Mouse (Mus musculus) stomach, postnatal 0 days (tissue): Measurements from ENCODE around the gene Pcp4l1. TPM values are rescaled to one million over a fixed set of nuclear protein-coding genes. Genes with fewer than 3 reads are reported as not detected.

Experiments used
- ATAC-seq: fragments of 200-750 bp; cut with Nextera tagmentation; 2 replicates; pipeline ENCODE4 v1.8.0; 2017; ENCODE audit not compliant: low FRiP score, low TSS enrichment
- DNase-seq: peaks from one replicate; pipeline ENCODE4 v3.0.0-alpha.2; 2016; ENCODE audit warnings: low spot score
- H3K27ac ChIP-seq: fragments of 300-500 bp; sonication (generic); replicated peaks from 2 replicates; pipeline ENCODE4 v1.5.1; 2014; ENCODE audit warnings: mild to moderate bottlenecking, control low read depth
- H3K27me3 ChIP-seq: fragments of 300-500 bp; sonication (generic); 2 replicates; pipeline ENCODE4 v1.6.1; 2014; ENCODE audit warnings: low read length; ENCODE audit not compliant: control insufficient read depth, insufficient read depth
- H3K36me3 ChIP-seq: fragments of 300-500 bp; sonication (generic); 2 replicates; pipeline ENCODE4 v1.6.1; 2014; ENCODE audit warnings: low read length, mixed read lengths; ENCODE audit not compliant: control insufficient read depth, insufficient read depth
- H3K4me1 ChIP-seq: fragments of 300-500 bp; sonication (generic); replicated peaks from 2 replicates; pipeline ENCODE4 v1.6.1; 2014; ENCODE audit warnings: antibody characterized with exemption; ENCODE audit not compliant: control insufficient read depth, insufficient read depth
- H3K4me2 ChIP-seq: fragments of 300-500 bp; sonication (generic); replicated peaks from 2 replicates; pipeline ENCODE4 v1.6.1; 2014; ENCODE audit warnings: low read depth, mild to moderate bottlenecking, control low read depth, moderate library complexity
- H3K4me3 ChIP-seq: fragments of 300-500 bp; sonication (generic); 2 replicates; pipeline ENCODE4 v1.5.1; 2014; ENCODE audit warnings: low read depth, low read length, control low read depth
- H3K9ac ChIP-seq: fragments of 300-500 bp; sonication (generic); 2 replicates; pipeline ENCODE4 v1.6.1; 2014; ENCODE audit warnings: mild to moderate bottlenecking, low read length, control low read depth, mixed read lengths
- H3K9me3 ChIP-seq: fragments of 300-500 bp; sonication (generic); 2 replicates; pipeline ENCODE4 v1.6.1; 2016; ENCODE audit warnings: low read length; ENCODE audit not compliant: control insufficient read depth
- CTCF ChIP-seq: IDR thresholded peaks from 2 replicates; pipeline ENCODE4 v1.5.1; 2016; ENCODE audit warnings: antibody characterized with exemption, low read depth, mild to moderate bottlenecking, moderate library complexity
- EP300 ChIP-seq: optimal IDR thresholded peaks from 2 replicates; pipeline ENCODE3; 2016; ENCODE audit warnings: antibody characterized with exemption
- WGBS: fragments of 180-500 bp; shearing (Covaris S2); extraction: QIAGEN DNeasy Blood & Tissue Kit; methylation state at CpG from one replicate; pipeline ENCODE4 v1.1.7; 2014; 5-methylcytosine and 5-hydroxymethylcytosine counted together
- polyA plus RNA-seq: library from polyadenylated mRNA; unstranded; fragments of >200 nt; fragmentation: Nextera tagmentation; extraction: Ambion mirVana; gene quantifications from 2 replicates; pipeline ENCODE4 v1.2.1, GENCODE M21; 2015

Pcp4l1 gene
- polyA plus RNA-seq, 1 experiment from 2014 or later: 42.2 TPM

GRCm38 (mm10) chr1:171130971-171131370, 65.1 kb downstream of the Pcp4l1 start:
- 69% methylated on average over 1 of the region's 1 CpGs for WGBS
- Histone ChIP-seq H3K9me3 (no peaks in the 10 kb centered on the region), H3K4me3 (no peak overlapping the region), H3K27ac (no peak overlapping the region), H3K9ac (no peak overlapping the region), H3K27me3 (no peaks in the 10 kb centered on the region), H3K36me3 (peaks cover 37% of the 10 kb centered on the region; the same call in 1 of the 2 replicates), H3K4me1 (no peaks in the 10 kb centered on the region), H3K4me2 (no peak overlapping the region)
- TF ChIP-seq CTCF (no peak), EP300 (no peak)
- ATAC-seq (no peak), DNase-seq (no peak)

- 66% methylated on average over 7 of the region's 7 CpGs for WGBS
- Histone ChIP-seq H3K4me3 (no peak overlapping the region), H3K4me2 (no peak overlapping the region), H3K27me3 (no peaks in the 10 kb centered on the region), H3K9me3 (no peaks in the 10 kb centered on the region), H3K36me3 (peaks cover 27% of the 10 kb centered on the region; the same call in 1 of the 2 replicates), H3K27ac (no peak overlapping the region), H3K4me1 (no peaks in the 10 kb centered on the region), H3K9ac (no peak overlapping the region)
- ATAC-seq (no peak; the same call in 1 of the 2 replicates), DNase-seq (no peak)
- TF ChIP-seq EP300 (no peak), CTCF (peak; percentile 35)
Measured at GRCm38 (mm10) chr1:171129251-171129650, 66.8 kb downstream of the Pcp4l1 start.

- no peaks in the 10 kb centered on the region for H3K4me1 ChIP-seq
- no peak for TF ChIP-seq EP300
- no peak for TF ChIP-seq CTCF
Measured at GRCm38 (mm10) chr1:171124398-171124797, 71.7 kb downstream of the Pcp4l1 start.

More at GRCm38 (mm10) chr1:171124398-171124797, 71.7 kb downstream of the Pcp4l1 start:
- no peaks in the 10 kb centered on the region for H3K9me3 ChIP-seq
- WGBS: 62% methylated on average over 5 of the region's 5 CpGs
- ATAC-seq (no peak), DNase-seq (no peak)
- no peak overlapping the region for H3K9ac ChIP-seq
- H3K27ac ChIP-seq: no peak overlapping the region
- H3K36me3 ChIP-seq: peaks cover 11% of the 10 kb centered on the region; the same call in 1 of the 2 replicates
- H3K27me3 ChIP-seq: no peaks in the 10 kb centered on the region
- no peak overlapping the region for H3K4me3 ChIP-seq
- no peak overlapping the region for H3K4me2 ChIP-seq

Other genes with a start within 250 kb of the Pcp4l1 start
- gene Fcgr2b, start 219.7 kb downstream of the Pcp4l1 start, polyA plus RNA-seq: 5.3 and 5.6 TPM in 2 replicates
- 1.1 and 1.2 TPM in 2 replicates for gene Fcgr4, start 177.3 kb downstream of the Pcp4l1 start, polyA plus RNA-seq
- gene Fcgr3, start 131.3 kb downstream of the Pcp4l1 start, polyA plus RNA-seq: 17.9 and 21.0 TPM in 2 replicates
- gene Cfap126, start 82.3 kb downstream of the Pcp4l1 start, polyA plus RNA-seq: 3.7 and 4.0 TPM in 2 replicates
- 238 and 277 TPM in 2 replicates for gene Sdhc, start 45.7 kb downstream of the Pcp4l1 start, polyA plus RNA-seq
- gene Mpz, start 45.6 kb downstream of the Pcp4l1 start, polyA plus RNA-seq: 1.5 and 2.7 TPM in 2 replicates
- gene Nr1i3, start 17.7 kb upstream of the Pcp4l1 start, polyA plus RNA-seq: 0.19 and 0.25 TPM in 2 replicates
- 19.6 and 20.5 TPM in 2 replicates for gene Tomm40l, start 26.2 kb upstream of the Pcp4l1 start, polyA plus RNA-seq
- gene Apoa2, start 28.8 kb upstream of the Pcp4l1 start, polyA plus RNA-seq: 26.3 and 49.4 TPM in 2 replicates
- 51.3 and 59.4 TPM in 2 replicates for gene Fcer1g, start 38.1 kb upstream of the Pcp4l1 start, polyA plus RNA-seq
- gene Adamts4, start 54.2 kb upstream of the Pcp4l1 start, polyA plus RNA-seq: 3.5 and 3.9 TPM in 2 replicates
- 210 and 218 TPM in 2 replicates for gene Ndufs2, start 55.1 kb upstream of the Pcp4l1 start, polyA plus RNA-seq
- 32.9 and 34.2 TPM in 2 replicates for gene B4galt3, start 74.1 kb upstream of the Pcp4l1 start, polyA plus RNA-seq
- gene Ppox, start 84.9 kb upstream of the Pcp4l1 start, polyA plus RNA-seq: 16.8 and 21.3 TPM in 2 replicates
- 25.0 and 26.4 TPM in 2 replicates for gene Usp21, start 91.7 kb upstream of the Pcp4l1 start, polyA plus RNA-seq
- 134 and 135 TPM in 2 replicates for gene Ufc1, start 98.8 kb upstream of the Pcp4l1 start, polyA plus RNA-seq
- gene Dedd, start 132.9 kb upstream of the Pcp4l1 start, polyA plus RNA-seq: 32.8 and 36.3 TPM in 2 replicates
- gene Nit1, start 149.4 kb upstream of the Pcp4l1 start, polyA plus RNA-seq: 41.7 and 41.8 TPM in 2 replicates
- gene Pfdn2, start 149.4 kb upstream of the Pcp4l1 start, polyA plus RNA-seq: 68.8 and 71.1 TPM in 2 replicates
- 0.86 and 1.2 TPM in 2 replicates for gene Klhdc9, start 164.5 kb upstream of the Pcp4l1 start, polyA plus RNA-seq
- 45.5 and 48.2 TPM in 2 replicates for gene Nectin4, start 173.8 kb upstream of the Pcp4l1 start, polyA plus RNA-seq
- gene Arhgap30, start 192.7 kb upstream of the Pcp4l1 start, polyA plus RNA-seq: 1.1 and 1.2 TPM in 2 replicates
- 39.1 and 41.6 TPM in 2 replicates for gene Usf1, start 215.0 kb upstream of the Pcp4l1 start, polyA plus RNA-seq
- 3.7 and 3.8 TPM in 2 replicates for gene Tstd1, start 222.6 kb upstream of the Pcp4l1 start, polyA plus RNA-seq
- 95.8 and 113 TPM in 2 replicates for gene F11r, start 241.3 kb upstream of the Pcp4l1 start, polyA plus RNA-seq